Mouse (Mus musculus) ES-E14 (cell line): Measurements from ENCODE around the gene Myh6. TPM values are rescaled to one million over a fixed set of nuclear protein-coding genes. Genes with fewer than 3 reads are reported as not detected.

Experiments
- DNase-seq: peaks from one replicate; pipeline ENCODE4 v3.0.0-alpha.2; 2013; ENCODE audit warnings: low read depth, low spot score
- H3K27ac ChIP-seq: 2 replicates; pipeline ENCODE4 v1.5.1; 2012; ENCODE audit warnings: low read depth, mild to moderate bottlenecking, low read length, moderate library complexity, mixed read lengths; ENCODE audit not compliant: poor library complexity, insufficient read depth, severe bottlenecking
- H3K36me3 ChIP-seq: 2 replicates; pipeline ENCODE4 v1.6.1; 2012; ENCODE audit warnings: mild to moderate bottlenecking, low read length, moderate library complexity, mixed read lengths; ENCODE audit not compliant: control insufficient read depth, poor library complexity, insufficient read depth, severe bottlenecking
- H3K4me1 ChIP-seq, 2 experiments: fragments of 150-350 bp in 1 of 2; sonication (generic) in 1 of 2; 2 replicates each; pipeline ENCODE4 v1.6.1; 2012; ENCODE audit warnings: low read length in 2 of 2, mild to moderate bottlenecking in 1 of 2, mixed read lengths in 1 of 2; ENCODE audit not compliant: control insufficient read depth in 2 of 2, insufficient read depth in 2 of 2, poor library complexity in 1 of 2
- H3K4me3 ChIP-seq, 2 experiments: fragments of 150-350 bp in 1 of 2; sonication (generic) in 1 of 2; 2 replicates each; pipeline ENCODE4 v1.5.1; 2012; ENCODE audit warnings: low read length in 2 of 2, low read depth in 1 of 2, mild to moderate bottlenecking in 1 of 2, mixed read lengths in 1 of 2; ENCODE audit not compliant: insufficient read depth in 1 of 2, poor library complexity in 1 of 2, severe bottlenecking in 1 of 2
- H3K9ac ChIP-seq: 2 replicates; pipeline ENCODE4 v1.6.1; 2012; ENCODE audit warnings: low read depth, mild to moderate bottlenecking, low read length, mixed read lengths; ENCODE audit not compliant: poor library complexity, insufficient read depth, severe bottlenecking
- H3K9me3 ChIP-seq: fragments of 150-350 bp; sonication (generic); 2 replicates; pipeline ENCODE4 v1.6.1; 2012; ENCODE audit warnings: low read depth, mild to moderate bottlenecking, low read length; ENCODE audit not compliant: control insufficient read depth, insufficient read depth
- CHD2 ChIP-seq: IDR thresholded peaks from 2 replicates; pipeline ENCODE4 v1.6.1; 2014; ENCODE audit warnings: mild to moderate bottlenecking, low read depth, low read length, inconsistent platforms
- HCFC1 ChIP-seq: IDR thresholded peaks from 2 replicates; pipeline ENCODE4 v1.6.1; 2012; ENCODE audit warnings: low read length, inconsistent platforms, borderline replicate concordance; ENCODE audit not compliant: insufficient read depth
- MAFK ChIP-seq: IDR thresholded peaks from 2 replicates; pipeline ENCODE4 v1.6.1; 2014; ENCODE audit warnings: mild to moderate bottlenecking, low read depth, low read length, inconsistent platforms; ENCODE audit not compliant: insufficient read depth
- ZC3H11A ChIP-seq: IDR thresholded peaks from 2 replicates; pipeline ENCODE4 v1.6.1; 2012; ENCODE audit warnings: low read depth, mild to moderate bottlenecking, inconsistent platforms, low read length, borderline replicate concordance
- ZNF384 ChIP-seq: IDR thresholded peaks from 2 replicates; pipeline ENCODE4 v1.6.1; 2012; ENCODE audit warnings: low read depth, low read length, inconsistent platforms
- in situ Hi-C, 2 experiments: fragments of 600-800 bp; cut with MboI; formaldehyde crosslinking; loops; one replicate each; pipeline ENCODE4 v1.15.1; 2025; ENCODE audit warnings: low sequenced_read_pairs in 2 of 2, inconsistent platforms in 1 of 2; ENCODE audit not compliant: unreplicated experiment in 2 of 2
- total RNA-seq: library from RNA; depleted of rRNA; stranded (reverse); fragments of 300-350 nt; gene quantifications from 2 replicates; pipeline ENCODE4 v1.2.3, GENCODE M21; 2012

Myh6 gene
- total RNA-seq, 1 experiment = 7.1 TPM

DNA sequence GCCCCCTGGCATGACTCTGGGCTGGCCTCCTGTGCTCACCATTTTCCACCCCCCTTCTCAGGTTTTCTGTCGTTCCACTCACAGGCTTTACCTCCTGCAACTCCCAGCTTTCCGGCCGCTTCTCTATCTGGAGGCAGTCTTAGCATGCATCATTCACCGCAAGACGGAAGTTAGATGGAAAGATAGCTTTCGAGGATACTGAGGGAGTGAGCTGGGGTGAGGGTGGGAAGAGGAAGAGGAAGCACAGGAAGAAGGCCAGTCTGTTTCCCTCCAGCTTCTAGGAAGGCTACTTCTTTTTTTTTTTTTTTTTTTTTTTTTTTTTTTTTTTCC lies 29.9 kb downstream of the Myh6 start:
- H3K9ac ChIP-seq = no peak overlapping the region
- H3K36me3 ChIP-seq = no peaks in the 10 kb centered on the region
- TF ChIP-seq HCFC1 = no peak
- TF ChIP-seq CHD2 = no peak
- no peak for TF ChIP-seq ZC3H11A
- TF ChIP-seq MAFK = no peak
- TF ChIP-seq ZNF384 = no peak
- no peak overlapping the region for H3K4me3 ChIP-seq
- in situ Hi-C loops = no loop called here
- H3K4me1 ChIP-seq = peaks cover 5 to 18% of the 10 kb centered on the region in 2 experiments; a peak in 2 of 4 replicates
- no peaks in the 10 kb centered on the region for H3K9me3 ChIP-seq
- no peak for DNase-seq
- no peak overlapping the region for H3K27ac ChIP-seq

DNA sequence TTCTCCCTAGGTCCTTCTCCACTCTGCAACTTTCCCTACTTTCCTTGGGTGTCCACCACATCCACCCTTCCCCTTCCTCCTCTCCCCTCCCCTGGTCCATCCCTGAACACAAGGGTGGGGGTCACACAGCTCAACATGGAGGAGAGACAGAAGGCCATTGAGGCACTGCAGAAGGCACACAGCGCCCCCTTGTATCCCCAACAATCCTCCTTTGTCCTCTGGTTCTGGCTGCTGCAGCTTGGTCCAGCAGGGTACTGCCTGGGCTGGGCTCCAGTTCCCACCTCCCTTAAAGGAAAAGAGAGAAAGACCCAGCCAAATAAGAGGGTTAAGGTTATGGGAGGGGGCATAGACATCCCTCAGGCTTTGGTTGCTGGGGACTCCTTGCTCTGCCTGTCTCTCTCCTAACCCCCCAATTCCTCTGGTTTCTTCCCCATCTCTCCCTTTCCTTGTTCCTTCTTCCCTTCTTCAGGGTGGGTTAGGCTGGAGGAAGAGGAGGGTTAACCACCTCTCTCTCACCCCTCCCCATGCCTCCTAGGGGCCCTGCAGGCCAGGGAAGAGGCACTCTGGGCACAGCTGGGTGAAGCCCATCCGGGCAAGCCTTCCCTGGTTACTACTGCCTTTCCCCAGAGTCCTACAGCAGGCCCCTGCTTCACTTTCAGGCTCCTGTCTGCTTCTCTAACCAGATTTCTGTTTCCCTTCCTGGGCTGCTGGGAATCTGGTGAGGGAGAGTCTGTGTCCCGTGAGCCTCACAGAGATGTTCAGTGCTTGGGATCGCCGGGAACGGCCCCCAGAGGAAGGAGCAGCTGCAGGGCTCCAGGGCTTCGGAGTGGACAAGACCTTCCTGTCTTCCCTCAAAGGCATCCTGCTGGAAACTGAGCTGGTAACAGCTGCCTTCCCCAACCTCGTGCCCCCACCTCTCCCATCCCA lies 30.6 kb downstream of the Myh6 start, which contains the start of gene Cmtm5:
Gene Cmtm5, plus strand, starts transcription at position 358 of the 927 bp plus-strand sequence.
- no peak for DNase-seq
- in situ Hi-C loops = no loop called here
- H3K36me3 ChIP-seq = no peaks in the 10 kb centered on the region
- H3K4me3 ChIP-seq = peak within 1 kb of the TSS; percentile 42 to 58; a peak in 3 of 4 replicates
- peaks cover 5 to 18% of the 10 kb centered on the region in 2 experiments; a peak in 2 of 4 replicates for H3K4me1 ChIP-seq
- H3K9me3 ChIP-seq = no peaks in the 10 kb centered on the region
- H3K27ac ChIP-seq = no peak within 1 kb of the TSS
- TF ChIP-seq MAFK = no peak
- no peak for TF ChIP-seq CHD2
- no peak for TF ChIP-seq HCFC1
- TF ChIP-seq ZNF384 = no peak
- no peak for TF ChIP-seq ZC3H11A
- H3K9ac ChIP-seq = peak within 1 kb of the TSS; percentile 61

DNA sequence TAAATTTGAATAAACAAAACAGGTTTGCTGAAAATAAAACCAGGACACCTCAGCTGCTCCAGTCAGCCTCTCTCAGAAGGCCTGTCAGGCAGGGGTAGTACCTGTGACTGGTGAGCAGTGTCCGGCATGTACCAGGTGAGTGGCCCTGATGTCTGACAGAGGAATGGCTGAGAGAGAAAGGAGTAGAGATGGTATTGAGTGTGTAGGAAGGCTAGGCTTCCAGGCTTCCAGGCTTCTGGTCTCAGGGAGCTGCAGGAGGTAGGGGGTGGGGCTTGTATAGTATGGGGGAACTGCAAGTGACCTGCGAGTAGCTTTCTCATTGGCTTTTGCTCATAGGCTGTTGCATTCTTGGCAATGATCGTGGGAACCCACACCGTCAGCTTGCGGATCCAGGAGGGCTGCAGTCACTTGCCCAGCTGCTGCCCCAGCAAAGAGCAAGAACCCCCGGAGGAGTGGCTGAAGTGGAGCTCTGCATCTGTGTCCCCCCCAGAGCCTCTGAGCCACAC lies 34.0 kb downstream of the Myh6 start, which contains the start of gene Il25:
Gene Il25, plus strand, starts transcription at position 51 of the 506 bp plus-strand sequence.
- Histone ChIP-seq H3K4me1 (peaks cover 11 to 25% of the 10 kb centered on the region in 2 experiments; a peak in 3 of 4 replicates), H3K9me3 (no peaks in the 10 kb centered on the region), H3K36me3 (no peaks in the 10 kb centered on the region), H3K27ac (no peak within 1 kb of the TSS), H3K9ac (no peak within 1 kb of the TSS), H3K4me3 (no peak within 1 kb of the TSS)
- TF ChIP-seq CHD2 = no peak
- no peak for TF ChIP-seq HCFC1
- no peak for TF ChIP-seq MAFK
- TF ChIP-seq ZC3H11A = no peak
- no peak for TF ChIP-seq ZNF384
- DNase-seq = no peak
- in situ Hi-C loops = no loop called here

DNA sequence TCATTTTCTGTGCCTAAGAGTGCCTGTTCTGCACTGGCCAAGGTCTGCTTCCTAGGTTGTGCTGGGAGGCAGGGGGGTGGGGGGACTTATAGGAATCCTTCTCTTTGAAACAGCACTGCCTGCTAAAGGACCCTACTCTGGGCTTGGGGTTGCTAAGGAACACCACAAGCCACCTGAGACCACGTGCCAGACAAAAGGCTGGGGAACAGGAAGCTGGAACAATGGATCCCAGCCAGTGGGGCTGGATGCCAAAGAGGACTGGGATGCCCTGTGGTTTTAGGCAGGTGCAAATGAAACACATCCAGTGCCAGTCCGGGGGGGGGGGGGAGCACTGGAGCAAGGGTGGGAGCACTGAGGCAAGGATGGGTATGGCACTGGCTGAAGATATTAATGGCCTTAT lies 36.3 kb downstream of the Myh6 start:
- TF ChIP-seq ZC3H11A (no peak), HCFC1 (no peak), CHD2 (no peak)
- H3K27ac ChIP-seq = peak overlapping the region; percentile 58; the same call in 1 of the 2 replicates
- no peaks in the 10 kb centered on the region for H3K36me3 ChIP-seq
- in situ Hi-C loops = no loop called here
- peaks cover 10 to 23% of the 10 kb centered on the region in 2 experiments; a peak in 3 of 4 replicates for H3K4me1 ChIP-seq
- no peaks in the 10 kb centered on the region for H3K9me3 ChIP-seq
- no peak for DNase-seq
- no peak overlapping the region for H3K4me3 ChIP-seq
- no peak overlapping the region for H3K9ac ChIP-seq
